Mouse (Mus musculus) myocyte (in vitro differentiated cells): ENCODE results near the gene Ntng1.

ENCODE experiments used
- CEBPB ChIP-seq: IDR thresholded peaks from 2 replicates; pipeline ENCODE4 v1.6.1; 2011; ENCODE audit warnings: mild to moderate bottlenecking, moderate library complexity; ENCODE audit not compliant: poor library complexity, insufficient read depth, severe bottlenecking
- MAX ChIP-seq: IDR thresholded peaks from one replicate; pipeline ENCODE4 v1.6.1; 2011; ENCODE audit warnings: low read depth, mild to moderate bottlenecking, control low read depth
- POLR2A ChIP-seq: IDR thresholded peaks from one replicate; pipeline ENCODE4 v1.6.1; 2011; ENCODE audit warnings: low read depth, mild to moderate bottlenecking, control low read depth, moderate library complexity; ENCODE audit not compliant: insufficient read length
- REST ChIP-seq: IDR thresholded peaks from one replicate; pipeline ENCODE4 v1.6.1; 2011; ENCODE audit warnings: mild to moderate bottlenecking, control low read depth, moderate library complexity; ENCODE audit not compliant: insufficient read depth, insufficient read length
- TCF3 ChIP-seq: IDR thresholded peaks from one replicate; pipeline ENCODE4 v1.6.1; 2011; ENCODE audit warnings: low read depth, control low read depth; ENCODE audit not compliant: insufficient read length

GRCm38 (mm10) chr3:110055915-110056314 lies 87.9 kb downstream of the Ntng1 start:
- TF ChIP-seq POLR2A (no peak), CEBPB (no peak), MAX (no peak), REST (no peak), TCF3 (no peak)
